24 mouse cellular contexts compared by ENCODE assay signal in the genomic region with DNA sequence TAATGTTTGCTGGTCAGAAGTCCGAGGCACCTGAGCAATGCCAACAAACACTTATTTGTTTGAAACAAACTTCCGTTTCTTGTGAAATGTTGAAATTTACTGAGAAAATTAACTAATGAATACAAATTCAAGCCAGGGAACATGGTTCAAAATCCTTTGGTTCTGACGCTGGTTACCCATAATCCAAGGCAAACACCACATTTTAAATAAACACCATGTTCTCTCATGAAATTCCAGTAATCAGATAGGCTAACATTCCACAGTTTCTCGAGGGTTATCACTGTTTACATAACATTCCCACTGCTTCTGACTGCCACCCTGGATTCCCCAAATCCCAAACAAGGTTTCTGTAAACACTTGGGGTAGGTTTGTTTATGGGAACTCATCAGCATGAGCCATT.
A peak's percentile ranks its signal among the peaks of the same experiment; 100 is the strongest.
DNase-seq lines count a peak whose midpoint lies in the region; ATAC-seq and TF ChIP-seq lines count a peak whose summit lies in the region.
"Had no signal": no experiment of that assay in that cellular context is flagged by ENCODE, and none has a peak within 500 bp of the region (broad histone marks: within the 10 kb centered on the region; RNA-seq: fewer than 3 reads in every experiment).

No protein-coding gene starts in this region.

- H3K4me1 ChIP-seq in embryonic facial prominence, embryonic 11.5 days (ENCODE audit: control insufficient read depth, insufficient read depth, low read length): no peaks in the 10 kb centered on the region
- no peaks in the 10 kb centered on the region for H3K4me1 ChIP-seq in embryonic facial prominence, embryonic 10.5 days
- 0 out of 2 replicates have a peak, but pooled peaks cover 3% of the 10 kb centered on the region for H3K4me1 ChIP-seq in liver, postnatal 0 days (ENCODE audit: insufficient read depth)
- H3K4me1 ChIP-seq in liver, embryonic 12.5 days: no peaks in the 10 kb centered on the region
- H3K4me1 ChIP-seq in midbrain, embryonic 11.5 days (ENCODE audit: control insufficient read depth, insufficient read depth, low read length): no peaks in the 10 kb centered on the region
- no peaks in the 10 kb centered on the region for H3K4me1 ChIP-seq in midbrain, embryonic 10.5 days
- H3K4me1 ChIP-seq: forebrain, embryonic 13.5 days; forebrain, embryonic 15.5 days had no signal

- H3K9ac ChIP-seq in embryonic facial prominence, embryonic 11.5 days (replicated peaks; ENCODE audit: low read length): no peak overlapping the region
- no peak overlapping the region for H3K9ac ChIP-seq in liver, postnatal 0 days (replicated peaks)
- H3K9ac ChIP-seq in liver, embryonic 12.5 days: no peak overlapping the region
- no peak overlapping the region for H3K9ac ChIP-seq in midbrain, embryonic 11.5 days (ENCODE audit: low read length)
- H3K9ac ChIP-seq: embryonic facial prominence, embryonic 12.5 days; forebrain, embryonic 13.5 days; forebrain, embryonic 15.5 days; forebrain, postnatal 0 days had no signal

- no peak overlapping the region for H3K27ac ChIP-seq in embryonic facial prominence, embryonic 11.5 days (replicated peaks; ENCODE audit: low read depth, low read length)
- H3K27ac ChIP-seq in embryonic facial prominence, embryonic 10.5 days (replicated peaks): no peak overlapping the region
- no peak overlapping the region for H3K27ac ChIP-seq in liver, postnatal 0 days (ENCODE audit: low read depth)
- no peak overlapping the region for H3K27ac ChIP-seq in liver, embryonic 12.5 days
- H3K27ac ChIP-seq in midbrain, embryonic 11.5 days (ENCODE audit: low read depth, low read length): no peak overlapping the region
- H3K27ac ChIP-seq in midbrain, embryonic 10.5 days (replicated peaks): no peak overlapping the region
- H3K27ac ChIP-seq: embryonic facial prominence, embryonic 12.5 days; forebrain, embryonic 13.5 days; forebrain, embryonic 15.5 days had no signal

- no peak for ATAC-seq in embryonic facial prominence, embryonic 11.5 days (replicated peaks; ENCODE audit: insufficient number of reproducible peaks, low FRiP score, low TSS enrichment, low read depth)
- peak; percentile 84 for ATAC-seq in liver, postnatal 0 days
- ATAC-seq in liver, embryonic 12.5 days: no peak
- no peak for ATAC-seq in midbrain, embryonic 11.5 days (ENCODE audit: low FRiP score)
- ATAC-seq: activated CD4-positive, CD25-positive, alpha-beta regulatory T cell, adult 4 months; CD4-positive, CD25-positive, alpha-beta regulatory T cell, adult 4 months; forebrain, embryonic 13.5 days; forebrain, embryonic 15.5 days; forebrain, postnatal 0 days; Patski had no signal

- no peak overlapping the region for H3K4me3 ChIP-seq in embryonic facial prominence, embryonic 11.5 days (ENCODE audit: low read depth, low read length)
- no peak overlapping the region for H3K4me3 ChIP-seq in embryonic facial prominence, embryonic 10.5 days
- H3K4me3 ChIP-seq in liver, postnatal 0 days (ENCODE audit: low read depth, low read length): no peak overlapping the region
- no peak overlapping the region for H3K4me3 ChIP-seq in liver, embryonic 12.5 days
- H3K4me3 ChIP-seq in midbrain, embryonic 11.5 days (ENCODE audit: low read depth, low read length): no peak overlapping the region
- no peak overlapping the region for H3K4me3 ChIP-seq in midbrain, embryonic 10.5 days
- H3K4me3 ChIP-seq: embryonic facial prominence, embryonic 12.5 days; forebrain, embryonic 13.5 days; forebrain, embryonic 15.5 days had no signal

- no peaks in the 10 kb centered on the region for H3K36me3 ChIP-seq in embryonic facial prominence, embryonic 11.5 days (replicated peaks; ENCODE audit: control insufficient read depth, insufficient read depth, low read depth, low read length)
- H3K36me3 ChIP-seq in embryonic facial prominence, embryonic 10.5 days (replicated peaks): no peaks in the 10 kb centered on the region
- no peaks in the 10 kb centered on the region for H3K36me3 ChIP-seq in liver, postnatal 0 days (replicated peaks; ENCODE audit: insufficient read depth, low read length)
- H3K36me3 ChIP-seq in liver, embryonic 12.5 days: no peaks in the 10 kb centered on the region
- H3K36me3 ChIP-seq in midbrain, embryonic 11.5 days (ENCODE audit: control insufficient read depth, insufficient read depth, low read length): no peaks in the 10 kb centered on the region
- no peaks in the 10 kb centered on the region for H3K36me3 ChIP-seq in midbrain, embryonic 10.5 days
- H3K36me3 ChIP-seq: embryonic facial prominence, embryonic 12.5 days; forebrain, embryonic 15.5 days; G1E had no signal

- no peaks in the 10 kb centered on the region for H3K27me3 ChIP-seq in embryonic facial prominence, embryonic 11.5 days (ENCODE audit: control insufficient read depth, insufficient read depth, low read length)
- H3K27me3 ChIP-seq in embryonic facial prominence, embryonic 10.5 days (replicated peaks; ENCODE audit: low read depth, poor library complexity, severe bottlenecking): no peaks in the 10 kb centered on the region
- no peaks in the 10 kb centered on the region for H3K27me3 ChIP-seq in liver, postnatal 0 days (ENCODE audit: insufficient read depth, low read length)
- H3K27me3 ChIP-seq in liver, embryonic 12.5 days (replicated peaks): no peaks in the 10 kb centered on the region
- H3K27me3 ChIP-seq in midbrain, embryonic 11.5 days (ENCODE audit: control insufficient read depth, insufficient read depth, low read length): no peaks in the 10 kb centered on the region
- H3K27me3 ChIP-seq in midbrain, embryonic 10.5 days (ENCODE audit: low read depth, poor library complexity, severe bottlenecking): no peaks in the 10 kb centered on the region
- H3K27me3 ChIP-seq: CH12.LX; embryonic facial prominence, embryonic 12.5 days; forebrain, embryonic 13.5 days; forebrain, embryonic 15.5 days; Patski had no signal

- 50% methylated on average over 4 of the region's 4 CpGs for WGBS in embryonic facial prominence, embryonic 11.5 days
- 59% methylated on average over 4 of the region's 4 CpGs for WGBS in embryonic facial prominence, embryonic 10.5 days
- 29% methylated on average over 4 of the region's 4 CpGs for WGBS in liver, postnatal 0 days (ENCODE audit: insufficient replicate concordance)
- 35% methylated on average over 4 of the region's 4 CpGs for WGBS in liver, embryonic 12.5 days (ENCODE audit: insufficient replicate concordance)
- WGBS in midbrain, embryonic 11.5 days: 65% methylated on average over 4 of the region's 4 CpGs
- 65% methylated on average over 4 of the region's 4 CpGs for WGBS in midbrain, embryonic 10.5 days

- TF ChIP-seq EP300 in liver, postnatal 0 days (IDR thresholded peaks at IDR 0.05; ENCODE audit: low read depth): no peak

- no peak for TF ChIP-seq CTCF in liver, postnatal 0 days (IDR thresholded peaks at IDR 0.05; ENCODE audit: low read depth)

- no peaks in the 10 kb centered on the region for H3K9me3 ChIP-seq in embryonic facial prominence, embryonic 11.5 days (replicated peaks; ENCODE audit: control insufficient read depth, low read length)
- H3K9me3 ChIP-seq in embryonic facial prominence, embryonic 10.5 days: no peaks in the 10 kb centered on the region
- no peaks in the 10 kb centered on the region for H3K9me3 ChIP-seq in liver, postnatal 0 days (ENCODE audit: low read length)
- H3K9me3 ChIP-seq in liver, embryonic 12.5 days (replicated peaks): no peaks in the 10 kb centered on the region
- H3K9me3 ChIP-seq in midbrain, embryonic 11.5 days (ENCODE audit: control insufficient read depth, low read length): no peaks in the 10 kb centered on the region
- no peaks in the 10 kb centered on the region for H3K9me3 ChIP-seq in midbrain, embryonic 10.5 days (replicated peaks)
- H3K9me3 ChIP-seq: embryonic facial prominence, embryonic 12.5 days; forebrain, embryonic 13.5 days; forebrain, embryonic 15.5 days had no signal

- DNase-seq in embryonic facial prominence, embryonic 11.5 days (ENCODE audit: low spot score): peak; percentile 17
- no peak for DNase-seq in embryonic facial prominence, embryonic 10.5 days (ENCODE audit: low spot score)
- no peak for DNase-seq in liver, postnatal 0 days
- peak; percentile 65 for DNase-seq in midbrain, embryonic 11.5 days (ENCODE audit: low spot score, missing footprints)
- DNase-seq in midbrain, embryonic 10.5 days (ENCODE audit: low spot score): no peak
- DNase-seq: adrenal gland, adult 8-10 months; adrenal gland, postnatal 14 days; adrenal gland, postnatal 36 days; B cell, adult 2 months; cerebellum, adult 11-12 months; cerebellum, adult 2 months; cerebellum, adult 9-10 months; cerebellum, postnatal 10 days; cerebellum, postnatal 25 days; forebrain, postnatal 0 days had no signal

- H3K4me2 ChIP-seq in embryonic facial prominence, embryonic 11.5 days (ENCODE audit: low read depth, low read length): no peak overlapping the region
- no peak overlapping the region for H3K4me2 ChIP-seq in liver, postnatal 0 days (ENCODE audit: low read depth, low read length)
- no peak overlapping the region for H3K4me2 ChIP-seq in liver, embryonic 12.5 days
- H3K4me2 ChIP-seq in midbrain, embryonic 11.5 days: no peak overlapping the region
- H3K4me2 ChIP-seq: embryonic facial prominence, embryonic 12.5 days; forebrain, embryonic 13.5 days; forebrain, embryonic 15.5 days had no signal

Comparison
In these comparisons a context has a peak if more than half of its experiments do, and no peak if none do; other contexts are left out.
1. DNase-seq: peak in embryonic facial prominence, embryonic 11.5 days (single experiment) and midbrain, embryonic 11.5 days (single experiment); none in embryonic facial prominence, embryonic 10.5 days (single experiment), liver, postnatal 0 days (single experiment) and midbrain, embryonic 10.5 days (single experiment).